Mouse (Mus musculus) activated CD4-positive, CD25-positive, alpha-beta regulatory T cell, adult 4 months (primary cell): ENCODE data around the gene Ctse. TPM values are rescaled to one million over a fixed set of nuclear protein-coding genes. Genes with fewer than 3 reads are reported as not detected.
"Not testable (repeated sequence)": the region's sequence is repeated elsewhere in the genome, so short reads cannot be mapped to it uniquely, and the experiment has no call there.

ENCODE experiments used
- ATAC-seq: one replicate; pipeline ENCODE4 v1.8.0; 2017
- polyA plus RNA-seq, 2 experiments: library from polyadenylated mRNA; unstranded; fragments of 100-300 nt; shearing (Covaris generic); gene quantifications; one replicate each; pipeline ENCODE4 v1.2.1; 2017

Ctse gene
- polyA plus RNA-seq, result 10 to 100 TPM; 21.7 to 30.2 TPM

- peak; percentile 89 for ATAC-seq
These were observed at the start of gene Ctse for GRCm38 (mm10) chr1:131637791-131638540. Gene Ctse (plus strand): TSS chr1:131638306.

GRCm38 (mm10) chr1:131598905-131599304 is 39.2 kb upstream of the Ctse start, which contains the start of gene Avpr1b:
Gene Avpr1b (plus strand): TSS chr1:131599239.
- ATAC-seq, result no peak

- no peak for ATAC-seq
These were observed 37.8 kb upstream of the Ctse start for GRCm38 (mm10) chr1:131600314-131600713.

- ATAC-seq, result no peak
These were observed 31.4 kb upstream of the Ctse start for GRCm38 (mm10) chr1:131606719-131607118.

GRCm38 (mm10) chr1:131612556-131613155 is 25.4 kb upstream of the Ctse start:
- ATAC-seq, result no peak

- peak; percentile 85 for ATAC-seq
These were observed 24.6 kb upstream of the Ctse start for GRCm38 (mm10) chr1:131613361-131614133.

- no peak for ATAC-seq
These were observed 23.5 kb upstream of the Ctse start for GRCm38 (mm10) chr1:131614641-131615040.

- ATAC-seq, result no peak
These were observed 22.0 kb upstream of the Ctse start for GRCm38 (mm10) chr1:131616131-131616530.

- ATAC-seq, result no peak
These were observed 21.4 kb upstream of the Ctse start for GRCm38 (mm10) chr1:131616546-131617220.

- ATAC-seq, result no peak
These were observed 19.5 kb upstream of the Ctse start for GRCm38 (mm10) chr1:131618576-131618975.

- no peak for ATAC-seq
These were observed 18.8 kb upstream of the Ctse start for GRCm38 (mm10) chr1:131619348-131619747.

GRCm38 (mm10) chr1:131623644-131624043 is 14.5 kb upstream of the Ctse start:
- ATAC-seq, result no peak

- no peak for ATAC-seq
These were observed 13.8 kb upstream of the Ctse start for GRCm38 (mm10) chr1:131624175-131624835.

GRCm38 (mm10) chr1:131626200-131626599 is 11.9 kb upstream of the Ctse start:
- ATAC-seq, result no peak

- ATAC-seq, result not testable (repeated sequence)
These were observed 5.9 kb upstream of the Ctse start for GRCm38 (mm10) chr1:131632216-131632615.

- no peak for ATAC-seq
These were observed 3.6 kb upstream of the Ctse start for GRCm38 (mm10) chr1:131634495-131634894.

- no peak for ATAC-seq
These were observed 675 bp downstream of the Ctse start for GRCm38 (mm10) chr1:131638541-131639421.

- ATAC-seq, result no peak
These were observed 2.0 kb downstream of the Ctse start for GRCm38 (mm10) chr1:131640062-131640461.

- no peak for ATAC-seq
These were observed 3.5 kb downstream of the Ctse start for GRCm38 (mm10) chr1:131641565-131641964.

GRCm38 (mm10) chr1:131642251-131642650 is 4.1 kb downstream of the Ctse start:
- ATAC-seq, result no peak
